22 mouse cellular contexts compared by ENCODE assay signal in genomic region chr13:74112593-74112992, GRCm38 (mm10). TPM values are rescaled to one million over a fixed set of nuclear protein-coding genes. Genes with fewer than 3 reads are reported as not detected.
DNase-seq lines count a peak whose midpoint lies in the region; ATAC-seq and TF ChIP-seq lines count a peak whose summit lies in the region.
"Had no signal": no experiment of that assay in that cellular context is flagged by ENCODE, and none has a peak within 500 bp of the region (broad histone marks: within the 10 kb centered on the region; RNA-seq: fewer than 3 reads in every experiment).

No protein-coding gene starts in this region.

- H3K27ac ChIP-seq in embryonic facial prominence, embryonic 12.5 days: no peak overlapping the region
- no peak overlapping the region for H3K27ac ChIP-seq in embryonic facial prominence, embryonic 10.5 days (replicated peaks)
- H3K27ac ChIP-seq in layer of hippocampus, adult 2 months: peak overlapping the region; percentile 57
- H3K27ac ChIP-seq: forebrain, embryonic 12.5 days; heart, embryonic 10.5 days; hindbrain, embryonic 12.5 days had no signal

- ATAC-seq in embryonic facial prominence, embryonic 12.5 days (ENCODE audit: insufficient number of reproducible peaks, insufficient read depth, low FRiP score, low TSS enrichment): 0 out of 2 replicates have a peak, but pooled peaks have one; percentile 22
- ATAC-seq: CD4-positive, CD25-positive, alpha-beta regulatory T cell, adult 4 months had no signal

- H3K9ac ChIP-seq in embryonic facial prominence, embryonic 12.5 days: no peak overlapping the region
- H3K9ac ChIP-seq: forebrain, embryonic 12.5 days; hindbrain, embryonic 12.5 days had no signal

- H3K4me2 ChIP-seq in embryonic facial prominence, embryonic 12.5 days (replicated peaks): no peak overlapping the region
- H3K4me2 ChIP-seq: forebrain, embryonic 12.5 days; hindbrain, embryonic 12.5 days had no signal

- no peaks in the 10 kb centered on the region for H3K9me3 ChIP-seq in embryonic facial prominence, embryonic 12.5 days
- no peaks in the 10 kb centered on the region for H3K9me3 ChIP-seq in embryonic facial prominence, embryonic 10.5 days
- H3K9me3 ChIP-seq: forebrain, embryonic 12.5 days; G1E; heart, embryonic 10.5 days; hindbrain, embryonic 12.5 days had no signal

- H3K36me3 ChIP-seq in embryonic facial prominence, embryonic 12.5 days: no peaks in the 10 kb centered on the region
- H3K36me3 ChIP-seq in embryonic facial prominence, embryonic 10.5 days (replicated peaks): no peaks in the 10 kb centered on the region
- H3K36me3 ChIP-seq: forebrain, embryonic 12.5 days; G1E; heart, embryonic 10.5 days; hindbrain, embryonic 12.5 days had no signal

- DNase-seq in embryonic facial prominence, embryonic 10.5 days (ENCODE audit: low spot score): no peak
- no peak for DNase-seq in layer of hippocampus, adult 2 months (ENCODE audit: low spot score in 2 of 2)
- no peak for DNase-seq in layer of hippocampus, postnatal 25 days (ENCODE audit: extremely low spot score in 1 of 2, low spot score in 1 of 2)
- peak; percentile 13 for DNase-seq in right cerebral cortex, adult 18-20 months
- no peak for DNase-seq in right cerebral cortex, postnatal 4 days
- no peak for DNase-seq in ovary, postnatal 10 days (ENCODE audit: low spot score)
- DNase-seq: adrenal gland, postnatal 10 days; B cell, adult 2 months; cerebellum, adult 18-20 months; cerebellum, adult 9-11 months; cerebellum, postnatal 36 days; gastrocnemius, postnatal 10 days; heart, adult 18-20 months; heart, postnatal 10 days; heart, postnatal 4 days had no signal

- 70% methylated on average over 4 of the region's 4 CpGs for WGBS in embryonic facial prominence, embryonic 12.5 days
- 69% methylated on average over 4 of the region's 4 CpGs for whole genome bisulfite sequencing in embryonic facial prominence, embryonic 10.5 days

- H3K4me1 ChIP-seq in embryonic facial prominence, embryonic 12.5 days: no peaks in the 10 kb centered on the region
- H3K4me1 ChIP-seq in embryonic facial prominence, embryonic 10.5 days: no peaks in the 10 kb centered on the region

- no peak for TF ChIP-seq CTCF in layer of hippocampus, adult 2 months (conservative IDR thresholded peaks at IDR 0.05)

- no peaks in the 10 kb centered on the region for H3K27me3 ChIP-seq in embryonic facial prominence, embryonic 12.5 days
- H3K27me3 ChIP-seq in embryonic facial prominence, embryonic 10.5 days (replicated peaks; ENCODE audit: low read depth, poor library complexity, severe bottlenecking): no peaks in the 10 kb centered on the region
- H3K27me3 ChIP-seq: forebrain, embryonic 12.5 days; hindbrain, embryonic 12.5 days had no signal

- H3K4me3 ChIP-seq in embryonic facial prominence, embryonic 12.5 days: no peak overlapping the region
- H3K4me3 ChIP-seq in embryonic facial prominence, embryonic 10.5 days: no peak overlapping the region
- H3K4me3 ChIP-seq in layer of hippocampus, adult 2 months: no peak overlapping the region
- H3K4me3 ChIP-seq: forebrain, embryonic 12.5 days; heart, embryonic 10.5 days; hindbrain, embryonic 12.5 days had no signal

RNA-seq across cellular contexts. Expression of gene Slc9a3, which starts 8.7 kb away (rescaled TPM):
- not detected in 2 replicates for polyA plus RNA-seq in embryonic facial prominence, embryonic 12.5 days (2016; fragmentation: Nextera tagmentation; extraction: Ambion mirVana)
- 0.02 TPM in 1 of 2 replicates, not detected in the other for polyA plus RNA-seq in embryonic facial prominence, embryonic 10.5 days (2016; fragmentation: Nextera tagmentation; extraction: Ambion mirVana)
- 1 to 10 TPM; 2.3 TPM for total RNA-seq in layer of hippocampus, adult 2 months (2021)
- 1 to 10 TPM; 1.1 to 1.5 TPM for total RNA-seq in layer of hippocampus, postnatal 25 days (2021)
- polyA plus RNA-seq: CD4-positive, CD25-positive, alpha-beta regulatory T cell, adult 4 months; embryonic facial prominence, embryonic 11.5 days; forebrain, embryonic 12.5 days; G1E; hindbrain, embryonic 12.5 days had no signal

RNA-seq across cellular contexts. Expression of gene Cep72, which starts 50.5 kb away (rescaled TPM):
- polyA plus RNA-seq in embryonic facial prominence, embryonic 12.5 days (2016; fragmentation: Nextera tagmentation; extraction: Ambion mirVana): 19.7 and 20.0 TPM in 2 replicates
- 22.1 and 25.0 TPM in 2 replicates for polyA plus RNA-seq in embryonic facial prominence, embryonic 10.5 days (2016; fragmentation: Nextera tagmentation; extraction: Ambion mirVana)
- 1 to 10 TPM in 1 of 2 experiments, under 1 TPM in 1; 0.87 to 2.7 TPM for total RNA-seq in layer of hippocampus, adult 2 months (2021)
- total RNA-seq in layer of hippocampus, postnatal 25 days (2021): 1 to 10 TPM; 2.1 to 2.8 TPM
